Mouse (Mus musculus) embryo, embryonic 11.5 days (tissue): ENCODE data around the gene Car5a.

Experiments
- DNase-seq: peaks from one replicate; pipeline ENCODE4 v3.0.0-alpha.2; 2012; ENCODE audit warnings: low read depth, low spot score

The Car5a gene

GRCm38 (mm10) chr8:121934923-121935322 lies 9.8 kb downstream of the Car5a start:
- no peak for DNase-seq

GRCm38 (mm10) chr8:121934506-121934905 lies 10.2 kb downstream of the Car5a start:
- DNase-seq, result no peak

- no peak for DNase-seq
Measured at GRCm38 (mm10) chr8:121932668-121933520, 11.8 kb downstream of the Car5a start.

- DNase-seq, result no peak
Measured at GRCm38 (mm10) chr8:121932026-121932667, 12.6 kb downstream of the Car5a start.

GRCm38 (mm10) chr8:121931571-121931970 lies 13.1 kb downstream of the Car5a start:
- DNase-seq, result no peak

GRCm38 (mm10) chr8:121930047-121930446 lies 14.7 kb downstream of the Car5a start:
- DNase-seq, result no peak

- DNase-seq, result no peak
Measured at GRCm38 (mm10) chr8:121927316-121927715, 17.4 kb downstream of the Car5a start.

- no peak for DNase-seq
Measured at GRCm38 (mm10) chr8:121926266-121926665, 18.4 kb downstream of the Car5a start.

GRCm38 (mm10) chr8:121925624-121926023 lies 19.1 kb downstream of the Car5a start:
- peak; percentile 76 for DNase-seq

- DNase-seq, result no peak
Measured at GRCm38 (mm10) chr8:121924681-121925080, 20.0 kb downstream of the Car5a start.

GRCm38 (mm10) chr8:121922101-121922500 lies 22.6 kb downstream of the Car5a start:
- no peak for DNase-seq

- DNase-seq, result no peak
Measured at GRCm38 (mm10) chr8:121921582-121921981, 23.1 kb downstream of the Car5a start.

- DNase-seq, result no peak
Measured at GRCm38 (mm10) chr8:121919731-121920130, 25.0 kb downstream of the Car5a start.

- no peak for DNase-seq
Measured at GRCm38 (mm10) chr8:121919158-121919557, 25.5 kb downstream of the Car5a start.

- DNase-seq, result no peak
Measured at GRCm38 (mm10) chr8:121913378-121913777, 31.3 kb downstream of the Car5a start.

GRCm38 (mm10) chr8:121912831-121913230 lies 31.9 kb downstream of the Car5a start:
- DNase-seq, result no peak

- DNase-seq, result no peak
Measured at GRCm38 (mm10) chr8:121911987-121912386, 32.7 kb downstream of the Car5a start.

GRCm38 (mm10) chr8:121911400-121911799 lies 33.3 kb downstream of the Car5a start:
- DNase-seq, result no peak

GRCm38 (mm10) chr8:121909663-121910062 lies 35.0 kb downstream of the Car5a start:
- DNase-seq, result no peak

GRCm38 (mm10) chr8:121909148-121909541 lies 35.6 kb downstream of the Car5a start:
- DNase-seq, result no peak

- no peak for DNase-seq
Measured at GRCm38 (mm10) chr8:121908378-121909147, 36.1 kb downstream of the Car5a start.

GRCm38 (mm10) chr8:121907587-121908248 lies 37.0 kb downstream of the Car5a start, which contains the start of gene Slc7a5:
TSS of gene Slc7a5 (minus strand) at chr8:121907694.
- DNase-seq, result peak; percentile 93
